Mouse (Mus musculus) spleen, adult 2 months (tissue): Measurements from ENCODE around the gene Myl12a. TPM values are rescaled to one million over a fixed set of nuclear protein-coding genes. Genes with fewer than 3 reads are reported as not detected.

Experiments used
- DNase-seq, 2 experiments: peaks; one replicate each; pipeline versions ENCODE4 v3.0.0 to v3.0.0-alpha.2; 2012 to 2021; ENCODE audit warnings: low spot score in 2 of 2, low read depth in 1 of 2
- H3K27ac ChIP-seq: fragments of 200-500 bp; 2 replicates; pipeline ENCODE4 v1.5.1; 2012; ENCODE audit warnings: low read length, inconsistent platforms; ENCODE audit not compliant: insufficient read depth
- H3K27me3 ChIP-seq: fragments of 200-500 bp; 2 replicates; pipeline ENCODE4 v1.6.1; 2012; ENCODE audit warnings: mild to moderate bottlenecking, moderate library complexity, low read length, inconsistent platforms; ENCODE audit not compliant: control insufficient read depth, insufficient read depth
- H3K36me3 ChIP-seq: fragments of 200-500 bp; 2 replicates; pipeline ENCODE4 v1.6.1; 2012; ENCODE audit warnings: mild to moderate bottlenecking, low read length, inconsistent platforms; ENCODE audit not compliant: control insufficient read depth, insufficient read depth
- H3K4me1 ChIP-seq: fragments of 200-500 bp; 2 replicates; pipeline ENCODE4 v1.6.1; 2011; ENCODE audit warnings: inconsistent platforms; ENCODE audit not compliant: control insufficient read depth, insufficient read depth, insufficient read length
- H3K4me3 ChIP-seq: fragments of 200-500 bp; 2 replicates; pipeline ENCODE4 v1.5.1; 2011; ENCODE audit warnings: mild to moderate bottlenecking, inconsistent platforms; ENCODE audit not compliant: insufficient read depth, insufficient read length; ENCODE audit errors: extremely low read depth
- CTCF ChIP-seq: fragments of 200-500 bp; IDR thresholded peaks from 2 replicates; pipeline ENCODE4 v1.5.1; 2011; ENCODE audit warnings: mild to moderate bottlenecking, inconsistent platforms; ENCODE audit not compliant: insufficient read depth, insufficient read length, insufficient replicate concordance; ENCODE audit errors: extremely low read depth
- POLR2A ChIP-seq: fragments of 200-500 bp; IDR thresholded peaks from 2 replicates; pipeline ENCODE4 v1.6.1; 2011; ENCODE audit warnings: low read depth, low read length, inconsistent platforms
- WGBS: fragments of 180-500 bp; shearing (Covaris S2); methylation state at CpG from one replicate; pipeline ENCODE4 v1.1.7; 2018; 5-methylcytosine and 5-hydroxymethylcytosine counted together
- polyA plus RNA-seq: library from polyadenylated mRNA; depleted of rRNA; stranded (reverse); fragments of >200 nt; gene quantifications from 2 replicates; pipeline ENCODE4 v1.2.3, GENCODE M21; 2012

Gene Myl12a
- polyA plus RNA-seq, 1 experiment = 53.0 TPM

DNA sequence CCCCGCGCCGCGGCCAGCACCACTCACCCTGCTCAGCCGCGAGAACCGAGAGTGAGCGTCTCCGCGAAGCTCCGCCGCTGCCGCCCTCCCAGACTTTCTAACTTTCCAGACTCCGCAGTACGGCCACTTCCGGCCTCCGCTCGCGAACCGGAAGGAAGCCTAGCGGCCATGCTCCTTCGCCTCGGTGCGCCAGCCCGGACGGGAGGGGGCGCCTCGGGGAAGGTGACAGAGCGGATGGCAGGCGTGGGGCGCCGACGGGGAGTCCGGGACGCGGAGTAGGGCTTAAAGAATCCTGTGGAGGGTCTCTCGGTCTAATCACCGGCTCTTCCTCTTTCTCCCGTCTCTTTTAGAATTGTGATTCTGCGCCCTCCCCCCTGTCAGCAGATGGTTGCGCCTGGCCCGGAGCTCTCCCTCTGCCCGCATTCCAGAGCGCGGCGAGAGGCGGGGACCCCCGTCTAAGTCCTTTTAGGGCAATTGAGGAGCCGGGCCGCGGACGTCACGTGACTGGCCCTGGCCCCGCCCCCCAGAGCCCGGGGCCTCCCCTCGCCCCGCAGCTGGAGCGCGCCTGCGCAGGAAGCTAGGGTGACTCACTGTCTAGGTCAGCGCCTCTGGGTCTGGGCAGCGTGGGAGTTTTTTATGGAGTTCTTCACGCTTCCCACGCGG lies 466 bp downstream of the Myl12a start, which contains the start of gene Myom1:
Myom1 (plus strand) TSS at position 553 of the 663 bp plus-strand sequence.
- no peaks in the 10 kb centered on the region for H3K27me3 ChIP-seq
- DNase-seq = peak; percentile 92 to 99
- WGBS = under 1% methylated on average over 63 of the region's 65 CpGs
- no peaks in the 10 kb centered on the region; the same call in 1 of the 2 replicates for H3K4me1 ChIP-seq
- 0 out of 2 replicates have a peak, but pooled peaks cover 1% of the 10 kb centered on the region for H3K36me3 ChIP-seq
- TF ChIP-seq POLR2A = peak; percentile 79; the same call in 1 of the 2 replicates
- TF ChIP-seq CTCF = peak; percentile 21; the same call in 1 of the 2 replicates
- H3K4me3 ChIP-seq = peak within 1 kb of the TSS; percentile 91
- peak within 1 kb of the TSS; percentile 99 for H3K27ac ChIP-seq

DNA sequence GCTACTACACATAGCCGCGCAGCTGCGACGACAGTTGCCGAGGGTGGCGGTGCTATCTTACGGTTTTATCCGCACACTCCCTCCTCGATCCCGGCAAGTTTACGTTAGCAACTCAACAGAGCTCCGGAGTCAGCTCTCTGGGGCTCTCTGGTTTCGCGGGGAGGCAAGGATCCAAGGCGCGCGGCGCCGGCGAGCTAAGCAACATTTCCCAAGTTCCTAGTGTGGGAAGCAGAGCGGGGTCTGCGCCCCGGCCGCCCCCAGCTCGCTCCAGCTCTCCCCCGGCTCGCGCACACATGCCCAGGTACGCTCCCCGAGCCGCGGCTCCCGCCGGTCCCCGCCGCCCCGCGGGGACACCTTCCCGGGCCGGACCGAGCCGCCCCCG lies 988 bp downstream of the Myl12a start:
- 0 out of 2 replicates have a peak, but pooled peaks cover 1% of the 10 kb centered on the region for H3K36me3 ChIP-seq
- H3K27me3 ChIP-seq = no peaks in the 10 kb centered on the region
- peak overlapping the region; percentile 91 for H3K4me3 ChIP-seq
- peak overlapping the region; percentile 99 for H3K27ac ChIP-seq
- TF ChIP-seq POLR2A (no peak), CTCF (no peak)
- under 1% methylated on average over 41 of the region's 43 CpGs for WGBS
- no peaks in the 10 kb centered on the region; the same call in 1 of the 2 replicates for H3K4me1 ChIP-seq
- DNase-seq = peak in 1 of 2 experiments; percentile 26

DNA sequence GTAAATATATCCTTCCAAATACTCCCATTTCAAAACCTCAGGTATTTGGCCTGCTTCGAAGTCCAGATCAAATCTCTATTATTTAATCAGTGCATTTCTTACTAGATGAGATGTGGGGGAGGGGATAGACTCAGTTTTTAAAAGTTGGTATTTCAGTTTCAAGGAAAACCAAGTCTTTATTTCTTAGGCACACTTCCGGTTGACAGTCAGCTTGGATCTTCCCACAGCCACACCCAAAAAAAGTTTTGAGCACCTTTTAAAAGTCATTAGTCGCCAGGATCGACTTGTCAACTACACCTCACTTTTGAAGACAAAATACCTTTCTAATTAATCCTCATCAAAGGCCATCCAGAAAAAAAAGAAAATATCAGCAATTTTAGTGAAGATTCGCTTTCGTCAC lies 1.6 kb downstream of the Myl12a start:
- no peak overlapping the region for H3K27ac ChIP-seq
- TF ChIP-seq POLR2A (no peak), CTCF (no peak)
- H3K36me3 ChIP-seq = peaks cover 3% of the 10 kb centered on the region; the same call in 1 of the 2 replicates
- no peaks in the 10 kb centered on the region for H3K27me3 ChIP-seq
- WGBS = 13% methylated on average over 6 of the region's 6 CpGs
- DNase-seq = no peak
- peak overlapping the region; percentile 91 for H3K4me3 ChIP-seq
- no peaks in the 10 kb centered on the region; the same call in 1 of the 2 replicates for H3K4me1 ChIP-seq

DNA sequence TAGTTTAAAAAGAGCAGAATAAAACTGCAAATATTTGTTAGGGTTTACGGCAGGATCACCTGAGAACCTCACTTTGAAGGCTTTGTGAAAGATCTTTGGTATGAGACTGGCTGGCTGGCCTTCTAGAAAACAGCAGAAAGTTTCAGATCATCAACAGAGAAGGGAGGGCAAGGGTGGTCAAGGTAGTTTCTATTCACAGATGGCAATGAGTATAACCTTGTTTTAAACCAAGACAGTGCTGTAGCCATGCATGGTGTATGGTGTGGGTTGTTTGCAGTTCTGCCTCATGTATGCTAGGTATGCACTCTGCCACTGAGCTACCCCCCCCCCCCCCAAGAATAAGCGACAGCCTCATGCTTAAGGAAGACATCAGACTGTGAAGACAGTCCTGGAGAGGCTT lies 2.4 kb downstream of the Myl12a start:
- H3K27me3 ChIP-seq = no peaks in the 10 kb centered on the region
- H3K4me3 ChIP-seq = no peak overlapping the region
- peaks cover 7% of the 10 kb centered on the region; the same call in 1 of the 2 replicates for H3K36me3 ChIP-seq
- H3K4me1 ChIP-seq = no peaks in the 10 kb centered on the region; the same call in 1 of the 2 replicates
- DNase-seq = no peak
- H3K27ac ChIP-seq = no peak overlapping the region
- 59% methylated on average over 2 of the region's 2 CpGs for WGBS
- TF ChIP-seq POLR2A = no peak
- TF ChIP-seq CTCF = no peak

DNA sequence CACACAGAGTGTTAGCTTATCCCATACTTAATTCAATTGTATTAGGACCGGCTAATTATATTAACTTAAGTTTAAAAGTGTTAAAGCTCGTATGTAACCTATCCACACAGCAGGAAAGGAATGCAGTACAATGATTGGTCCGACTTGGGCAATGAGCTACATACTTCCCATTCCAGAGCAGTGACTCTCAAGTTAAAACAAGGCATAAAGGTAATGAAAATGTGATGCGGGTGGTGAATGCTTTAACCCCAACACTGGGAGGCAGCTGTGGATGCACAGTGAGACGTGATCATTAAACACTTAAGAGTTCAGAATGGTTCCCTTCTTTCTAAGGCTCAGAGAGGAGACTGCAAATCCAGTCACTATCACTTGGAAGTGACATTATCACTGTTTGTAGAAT lies 3.5 kb downstream of the Myl12a start:
- 91% methylated on average over 5 of the region's 5 CpGs for WGBS
- DNase-seq = no peak
- Histone ChIP-seq H3K4me1 (no peaks in the 10 kb centered on the region; the same call in 1 of the 2 replicates), H3K27ac (no peak overlapping the region), H3K4me3 (no peak overlapping the region), H3K27me3 (no peaks in the 10 kb centered on the region), H3K36me3 (peaks cover 12% of the 10 kb centered on the region)
- TF ChIP-seq POLR2A (no peak), CTCF (no peak)

DNA sequence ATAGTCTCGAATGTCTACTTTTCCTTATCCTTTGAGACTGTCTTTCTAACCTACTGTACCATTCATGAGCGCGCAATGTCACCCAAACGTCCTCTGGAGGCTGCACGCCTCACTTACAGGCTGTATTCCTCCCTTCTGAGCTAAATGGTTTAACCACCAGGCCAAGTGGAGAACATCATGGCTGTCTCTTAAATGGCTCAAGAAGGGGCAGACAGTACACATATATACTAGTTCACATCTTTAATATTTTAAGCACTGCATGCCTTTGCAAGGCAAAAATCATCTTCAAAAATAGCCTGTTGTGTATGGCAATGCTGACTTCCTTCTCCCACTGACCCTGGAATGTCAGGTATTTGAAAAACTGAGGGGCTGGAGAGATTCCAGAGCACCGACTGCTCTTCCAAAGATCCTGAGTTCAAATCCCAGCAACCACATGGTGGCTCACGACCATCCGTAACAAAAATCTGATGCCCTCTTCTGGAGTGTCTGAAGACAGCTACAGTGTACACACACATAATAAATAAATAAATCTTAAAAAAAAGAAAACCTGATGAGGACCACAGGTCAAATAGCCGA lies 4.2 kb downstream of the Myl12a start:
- 79% methylated on average over 9 of the region's 9 CpGs for WGBS
- peaks cover 16% of the 10 kb centered on the region for H3K36me3 ChIP-seq
- H3K4me1 ChIP-seq = no peaks in the 10 kb centered on the region; the same call in 1 of the 2 replicates
- H3K27me3 ChIP-seq = no peaks in the 10 kb centered on the region
- H3K27ac ChIP-seq = no peak overlapping the region
- DNase-seq = no peak
- TF ChIP-seq POLR2A = no peak
- TF ChIP-seq CTCF = no peak
- H3K4me3 ChIP-seq = no peak overlapping the region
